Mouse (Mus musculus) midbrain, embryonic 16.5 days (tissue): ENCODE measurements around the gene Pycr1. TPM values are rescaled to one million over a fixed set of nuclear protein-coding genes. Genes with fewer than 3 reads are reported as not detected.
A peak's percentile ranks its signal among the peaks of the same experiment; 100 is the strongest.

Experiments
- ATAC-seq: fragments of 200-750 bp; cut with Nextera tagmentation; 2 replicates; pipeline ENCODE4 v1.8.0; 2017; ENCODE audit warnings: moderate TSS enrichment
- H3K27ac ChIP-seq: fragments of 300-500 bp; sonication (generic); 2 replicates; pipeline ENCODE4 v1.5.1; 2014; ENCODE audit warnings: mild to moderate bottlenecking, low read length, mixed read lengths
- H3K27me3 ChIP-seq: fragments of 300-500 bp; sonication (generic); 2 replicates; pipeline ENCODE4 v1.6.1; 2014; ENCODE audit warnings: low read depth, low read length, mixed read lengths; ENCODE audit not compliant: control insufficient read depth, insufficient read depth
- H3K36me3 ChIP-seq: fragments of 300-500 bp; sonication (generic); 2 replicates; pipeline ENCODE4 v1.6.1; 2014; ENCODE audit warnings: mild to moderate bottlenecking, low read length, moderate library complexity, mixed read lengths; ENCODE audit not compliant: control insufficient read depth, insufficient read depth
- H3K4me1 ChIP-seq: fragments of 300-500 bp; sonication (generic); 2 replicates; pipeline ENCODE4 v1.6.1; 2014; ENCODE audit warnings: mild to moderate bottlenecking, low read length, mixed read lengths; ENCODE audit not compliant: control insufficient read depth, insufficient read depth
- H3K4me2 ChIP-seq: fragments of 300-500 bp; sonication (generic); 2 replicates; pipeline ENCODE4 v1.6.1; 2014; ENCODE audit warnings: mild to moderate bottlenecking, low read length, mixed read lengths
- H3K4me3 ChIP-seq: fragments of 300-500 bp; sonication (generic); 2 replicates; pipeline ENCODE4 v1.5.1; 2014; ENCODE audit warnings: low read depth, mild to moderate bottlenecking, low read length, moderate library complexity, mixed read lengths
- H3K9ac ChIP-seq: fragments of 300-500 bp; sonication (generic); 2 replicates; pipeline ENCODE4 v1.6.1; 2014; ENCODE audit warnings: low read depth, low read length, mixed read lengths
- H3K9me3 ChIP-seq: fragments of 300-500 bp; sonication (generic); replicated peaks from 2 replicates; pipeline ENCODE4 v1.6.1; 2014; ENCODE audit warnings: mild to moderate bottlenecking, low read length, mixed read lengths; ENCODE audit not compliant: control insufficient read depth, poor library complexity, severe bottlenecking
- WGBS: fragments of 180-500 bp; shearing (Covaris S2); extraction: QIAGEN DNeasy Blood & Tissue Kit; methylation state at CpG from one replicate; pipeline ENCODE4 v1.1.7; 2014; 5-methylcytosine and 5-hydroxymethylcytosine counted together
- polyA plus RNA-seq: library from polyadenylated mRNA; unstranded; fragments of >200 nt; fragmentation: Nextera tagmentation; extraction: Ambion mirVana; gene quantifications from 2 replicates; pipeline ENCODE4 v1.2.1, GENCODE M21; 2015

Gene Pycr1
- polyA plus RNA-seq, 1 experiment from 2014 or later, result 18.1 TPM

- WGBS, result under 1% methylated on average over 93 of the region's 95 CpGs
- Histone ChIP-seq H3K4me1 (peaks cover 11% of the 10 kb centered on the region; the same call in 1 of the 2 replicates), H3K4me2 (peak overlapping the region; percentile 58), H3K27ac (no peak overlapping the region), H3K36me3 (no peaks in the 10 kb centered on the region), H3K27me3 (peaks cover 79% of the 10 kb centered on the region), H3K4me3 (peak overlapping the region; percentile 36), H3K9ac (peak overlapping the region; percentile 44; the same call in 1 of the 2 replicates), H3K9me3 (no peaks in the 10 kb centered on the region)
- ATAC-seq, result no peak
These were observed 16.9 kb upstream of the Pycr1 start for GRCm38 (mm10) chr11:120660301-120661075.

- 0 out of 2 replicates have a peak overlapping the region, but pooled peaks have one; percentile 44 for H3K9ac ChIP-seq
- ATAC-seq, result no peak
These were observed 16.1 kb upstream of the Pycr1 start for GRCm38 (mm10) chr11:120659509-120660300.

GRCm38 (mm10) chr11:120658876-120659410 is 15.4 kb upstream of the Pycr1 start:
- Histone ChIP-seq H3K4me1 (peaks cover 11% of the 10 kb centered on the region; the same call in 1 of the 2 replicates), H3K27ac (no peak overlapping the region), H3K4me3 (no peak overlapping the region), H3K9me3 (no peaks in the 10 kb centered on the region), H3K36me3 (no peaks in the 10 kb centered on the region), H3K9ac (no peak overlapping the region), H3K4me2 (no peak overlapping the region), H3K27me3 (peaks cover 73% of the 10 kb centered on the region)
- 4% methylated on average over 24 of the region's 24 CpGs for WGBS
- no peak for ATAC-seq

More at GRCm38 (mm10) chr11:120659509-120660300, 16.1 kb upstream of the Pycr1 start:
- Histone ChIP-seq H3K4me1 (peaks cover 11% of the 10 kb centered on the region; the same call in 1 of the 2 replicates), H3K4me2 (peak overlapping the region; percentile 58), H3K4me3 (peak overlapping the region; percentile 36), H3K36me3 (no peaks in the 10 kb centered on the region), H3K9me3 (no peaks in the 10 kb centered on the region), H3K27me3 (peaks cover 73% of the 10 kb centered on the region), H3K27ac (no peak overlapping the region)
- WGBS, result 2% methylated on average over 49 of the region's 50 CpGs

- no peak overlapping the region for H3K9ac ChIP-seq
- WGBS, result 91% methylated on average over 4 of the region's 4 CpGs
- no peak overlapping the region for H3K4me2 ChIP-seq
- H3K27ac ChIP-seq, result no peak overlapping the region
- peaks cover 58% of the 10 kb centered on the region for H3K27me3 ChIP-seq
- no peaks in the 10 kb centered on the region for H3K36me3 ChIP-seq
- H3K4me1 ChIP-seq, result peaks cover 11% of the 10 kb centered on the region; the same call in 1 of the 2 replicates
- no peak overlapping the region for H3K4me3 ChIP-seq
- no peaks in the 10 kb centered on the region for H3K9me3 ChIP-seq
- no peak for ATAC-seq
These were observed 13.7 kb upstream of the Pycr1 start for GRCm38 (mm10) chr11:120657301-120657700.

- peaks cover 33% of the 10 kb centered on the region for H3K27me3 ChIP-seq
- no peak for ATAC-seq
- H3K36me3 ChIP-seq, result no peaks in the 10 kb centered on the region
- no peaks in the 10 kb centered on the region for H3K9me3 ChIP-seq
- no peak overlapping the region for H3K9ac ChIP-seq
- no peak overlapping the region for H3K4me3 ChIP-seq
- WGBS, result 88% methylated on average over 3 of the region's 3 CpGs
- no peaks in the 10 kb centered on the region; the same call in 1 of the 2 replicates for H3K4me1 ChIP-seq
- H3K4me2 ChIP-seq, result no peak overlapping the region
- no peak overlapping the region for H3K27ac ChIP-seq
These were observed 11.2 kb upstream of the Pycr1 start for GRCm38 (mm10) chr11:120654741-120655140.

- ATAC-seq, result no peak
- H3K36me3 ChIP-seq, result no peaks in the 10 kb centered on the region
- 70% methylated on average over 3 of the region's 3 CpGs for WGBS
These were observed 8.3 kb upstream of the Pycr1 start for GRCm38 (mm10) chr11:120651872-120652271.

GRCm38 (mm10) chr11:120648001-120648476 is 4.5 kb upstream of the Pycr1 start, which contains the start of gene Myadml2:
TSS of gene Myadml2 (minus strand) at chr11:120648158.
- peak within 1 kb of the TSS; percentile 13 for H3K9ac ChIP-seq
- H3K4me2 ChIP-seq, result peak within 1 kb of the TSS; percentile 50
- ATAC-seq, result no peak
- H3K4me3 ChIP-seq, result peak within 1 kb of the TSS; percentile 24
- peaks cover 5% of the 10 kb centered on the region; the same call in 1 of the 2 replicates for H3K4me1 ChIP-seq
- no peaks in the 10 kb centered on the region; the same call in 1 of the 2 replicates for H3K27me3 ChIP-seq
- no peaks in the 10 kb centered on the region for H3K9me3 ChIP-seq
- H3K36me3 ChIP-seq, result no peaks in the 10 kb centered on the region
- no peak within 1 kb of the TSS for H3K27ac ChIP-seq
- 5% methylated on average over 13 of the region's 13 CpGs for WGBS

More at GRCm38 (mm10) chr11:120651872-120652271, 8.3 kb upstream of the Pycr1 start:
- H3K9ac ChIP-seq, result no peak overlapping the region
- H3K4me2 ChIP-seq, result no peak overlapping the region
- no peak overlapping the region for H3K27ac ChIP-seq
- 0 out of 2 replicates have a peak, but pooled peaks cover 2% of the 10 kb centered on the region for H3K4me1 ChIP-seq
- H3K9me3 ChIP-seq, result no peaks in the 10 kb centered on the region
- no peak overlapping the region for H3K4me3 ChIP-seq
- peaks cover 4% of the 10 kb centered on the region; the same call in 1 of the 2 replicates for H3K27me3 ChIP-seq

- Histone ChIP-seq H3K4me2 (peak overlapping the region; percentile 50; the same call in 1 of the 2 replicates), H3K27ac (no peak overlapping the region), H3K4me1 (peaks cover 10% of the 10 kb centered on the region), H3K9ac (no peak overlapping the region), H3K36me3 (no peaks in the 10 kb centered on the region), H3K4me3 (no peak overlapping the region), H3K9me3 (no peaks in the 10 kb centered on the region), H3K27me3 (no peaks in the 10 kb centered on the region; the same call in 1 of the 2 replicates)
- ATAC-seq, result no peak
- WGBS, result 81% methylated on average over 35 of the region's 35 CpGs
These were observed 3.7 kb upstream of the Pycr1 start for GRCm38 (mm10) chr11:120647047-120647830.
